Mouse (Mus musculus) stomach, postnatal 0 days (tissue): ENCODE data around the gene Slc6a11.

Source experiments
- CTCF ChIP-seq: IDR thresholded peaks from 2 replicates; pipeline ENCODE4 v1.5.1; 2016; ENCODE audit warnings: antibody characterized with exemption, low read depth, mild to moderate bottlenecking, moderate library complexity
- EP300 ChIP-seq: optimal IDR thresholded peaks from 2 replicates; pipeline ENCODE3; 2016; ENCODE audit warnings: antibody characterized with exemption

DNA sequence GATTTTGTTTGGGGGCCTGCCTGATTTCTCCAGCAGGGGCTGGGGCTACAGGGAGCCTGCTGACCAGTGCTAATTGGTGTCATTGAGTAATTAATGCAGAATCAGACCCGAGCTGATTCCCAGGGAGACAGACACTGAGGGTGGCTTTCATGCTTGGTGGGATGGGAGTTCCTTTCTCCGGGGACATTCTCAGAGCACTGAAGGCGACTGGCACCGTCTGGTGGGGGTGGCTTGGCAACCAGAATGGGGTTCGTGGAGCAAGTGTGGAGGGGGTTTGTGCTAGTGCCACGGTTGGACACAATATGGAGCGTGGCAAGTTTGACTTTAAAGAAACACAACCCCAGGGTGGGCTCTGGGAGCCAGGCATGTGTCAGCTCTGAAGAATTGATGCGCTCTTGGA lies 29.7 kb downstream of the Slc6a11 start:
- TF ChIP-seq CTCF (no peak), EP300 (no peak)
